Mouse (Mus musculus): Measurements from ENCODE around the gene Foxp1.

Gene Foxp1

DNA sequence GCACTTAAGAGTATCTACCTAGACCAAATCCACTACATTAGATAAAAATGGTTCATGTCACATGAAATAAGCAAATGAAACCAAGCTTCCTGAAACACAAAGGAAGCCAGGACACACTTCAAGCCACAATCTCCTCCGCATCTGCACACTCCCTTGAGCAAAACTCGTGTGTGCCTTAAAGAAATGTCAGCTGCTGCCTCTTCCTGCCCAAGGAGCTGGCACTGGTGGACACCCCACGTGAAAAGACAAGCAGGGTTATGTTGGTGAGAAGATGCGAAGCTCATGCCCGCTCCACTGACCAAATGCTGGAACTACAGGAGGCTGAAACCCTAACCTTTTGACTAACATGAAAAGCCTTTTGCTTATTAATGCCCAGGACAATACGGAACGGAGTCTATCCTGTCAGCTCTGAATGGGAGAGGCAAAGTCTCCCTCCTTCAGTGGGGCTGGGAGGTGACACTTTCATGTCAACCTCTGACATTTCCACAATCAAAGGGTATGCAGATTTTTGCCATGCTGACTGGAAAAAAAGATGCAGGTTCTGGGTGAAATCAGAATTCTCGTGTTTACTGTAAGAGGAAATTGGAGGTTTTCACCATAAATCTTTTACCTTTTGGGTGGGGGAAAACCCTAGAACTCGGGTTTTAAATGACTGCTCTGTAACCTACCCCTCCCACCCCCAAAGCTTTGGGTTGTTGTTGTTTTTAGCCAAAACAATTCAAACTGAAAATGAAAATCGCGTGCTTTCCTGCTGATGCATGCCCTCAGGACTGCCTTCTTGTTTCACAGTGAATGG, 261.4 kb downstream of the Foxp1 start:
- in situ Hi-C loops (cut with MboI): no loop called here

DNA sequence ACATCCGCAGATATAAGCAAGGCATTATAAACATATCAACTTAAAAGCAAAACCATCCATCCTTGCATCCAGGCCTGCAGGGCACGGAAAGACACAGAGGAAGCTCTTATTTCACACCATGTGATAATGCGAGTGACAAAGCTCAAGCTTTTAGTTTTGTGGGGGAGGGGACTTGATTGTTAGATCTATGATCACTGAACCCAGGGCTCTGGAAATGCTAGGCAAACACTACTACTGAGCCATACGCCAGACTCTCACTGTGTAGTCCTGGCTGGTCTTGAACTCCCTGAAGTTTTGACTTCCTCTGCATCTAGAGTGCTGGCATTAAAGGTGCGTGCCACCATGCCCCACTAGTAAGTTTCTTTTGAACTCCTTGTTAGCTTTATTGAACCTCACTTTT, 264.2 kb downstream of the Foxp1 start:
- in situ Hi-C loops (cut with MboI): no loop called here

DNA sequence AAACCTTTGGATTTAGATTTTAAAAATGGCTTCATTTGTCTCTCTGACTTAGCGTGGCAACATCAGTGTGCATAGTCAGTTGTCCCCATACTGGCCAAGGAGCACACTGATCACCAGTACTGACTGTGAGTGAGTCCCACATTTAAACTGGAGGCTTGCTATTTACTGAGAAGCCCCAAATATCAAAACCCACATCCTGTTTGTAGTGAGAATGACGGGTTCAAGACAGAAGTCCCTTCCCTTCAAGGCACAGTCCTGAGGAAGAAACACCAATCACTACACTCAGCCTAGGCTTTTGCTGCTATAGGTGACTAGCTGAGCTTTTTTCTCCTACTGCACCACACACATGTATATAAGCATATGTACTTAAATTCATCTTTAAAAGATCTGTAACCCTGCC, 264.8 kb downstream of the Foxp1 start:
- in situ Hi-C loops (cut with MboI): no loop called here

DNA sequence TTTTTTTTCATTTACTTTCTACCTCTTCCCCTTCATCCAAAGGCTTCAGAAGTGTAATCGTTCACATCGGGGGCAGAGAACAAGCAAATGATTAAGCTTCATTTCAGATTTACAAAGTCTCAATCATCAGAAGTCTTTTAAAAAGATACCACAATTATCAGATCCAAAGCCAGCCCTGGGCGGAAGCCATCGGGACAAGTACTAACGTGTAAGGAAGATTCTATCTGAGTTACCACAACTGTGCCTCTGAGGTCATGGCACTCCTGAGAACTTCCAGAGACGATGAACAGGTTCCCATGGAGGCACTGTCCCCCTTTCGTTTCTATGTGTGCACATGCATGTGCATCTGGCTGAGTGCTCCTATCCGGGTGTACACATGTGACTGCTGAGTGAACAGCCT, 269.2 kb downstream of the Foxp1 start:
- in situ Hi-C loops (cut with MboI): loop anchor here (5.0 kb wide), 1 partner anchor 84 kb away; no protein-coding TSS in a partner anchor

DNA sequence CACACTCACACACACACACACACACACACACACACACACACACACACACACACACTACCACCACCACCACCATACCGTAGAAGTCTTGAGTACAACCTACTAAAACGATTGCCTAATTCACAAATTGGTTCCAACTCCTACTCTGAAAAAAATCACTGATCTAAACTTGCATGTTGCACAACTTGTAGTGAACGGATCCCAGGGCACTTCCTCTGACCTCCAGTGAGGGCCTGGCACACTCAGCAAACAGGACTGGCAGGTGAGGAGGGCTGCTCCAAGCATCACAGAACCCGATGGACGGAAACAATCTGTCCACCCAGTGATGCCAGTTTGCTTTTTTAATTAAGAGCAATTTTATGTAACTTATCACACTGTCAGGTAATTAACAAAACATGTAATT, 269.7 kb downstream of the Foxp1 start:
- in situ Hi-C loops (cut with MboI): loop anchor here (5.0 kb wide), 1 partner anchor 84 kb away; no protein-coding TSS in a partner anchor

DNA sequence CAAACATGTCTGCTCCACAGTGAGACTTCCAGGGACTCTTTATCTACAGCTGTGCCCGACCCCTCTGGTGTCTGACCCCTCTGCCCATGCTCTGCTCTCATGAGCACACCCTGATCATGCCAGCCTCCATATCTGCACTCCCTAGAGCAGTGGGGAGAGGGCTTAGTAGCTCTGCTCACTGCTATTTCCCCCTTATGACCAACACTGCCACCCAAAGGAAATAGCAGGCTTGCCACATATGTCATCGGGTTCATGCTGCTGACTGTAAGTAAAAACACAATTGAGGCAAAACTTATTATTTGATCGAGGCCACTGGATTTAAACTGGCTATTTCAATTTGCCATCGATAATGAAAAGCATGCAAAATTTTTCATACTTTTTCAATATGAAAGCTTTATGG, 270.6 kb downstream of the Foxp1 start:
- in situ Hi-C loops (cut with MboI): loop anchor here (5.0 kb wide), 1 partner anchor 85 kb away; no protein-coding TSS in a partner anchor

DNA sequence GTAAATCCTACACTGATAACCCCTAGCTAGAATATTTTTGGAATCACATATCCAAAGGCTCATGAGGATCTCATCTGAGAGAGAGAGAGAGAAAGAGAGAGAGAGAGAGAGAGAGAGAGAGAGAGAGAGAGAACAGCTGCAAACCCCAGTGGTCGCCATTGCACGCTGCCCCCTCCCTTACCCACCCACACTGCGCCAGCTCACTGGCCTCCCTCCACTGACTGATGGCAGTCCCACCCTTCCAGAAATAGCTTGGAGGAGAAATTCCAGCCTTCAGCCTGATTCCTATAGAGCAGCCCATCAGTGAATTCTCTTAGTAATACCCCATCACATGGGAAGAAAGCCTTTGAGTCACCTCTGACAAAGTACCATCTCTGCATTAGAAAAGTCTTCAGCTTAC, 271.3 kb downstream of the Foxp1 start:
- in situ Hi-C loops (cut with MboI): loop anchor here (5.0 kb wide), 1 partner anchor 86 kb away; no protein-coding TSS in a partner anchor

DNA sequence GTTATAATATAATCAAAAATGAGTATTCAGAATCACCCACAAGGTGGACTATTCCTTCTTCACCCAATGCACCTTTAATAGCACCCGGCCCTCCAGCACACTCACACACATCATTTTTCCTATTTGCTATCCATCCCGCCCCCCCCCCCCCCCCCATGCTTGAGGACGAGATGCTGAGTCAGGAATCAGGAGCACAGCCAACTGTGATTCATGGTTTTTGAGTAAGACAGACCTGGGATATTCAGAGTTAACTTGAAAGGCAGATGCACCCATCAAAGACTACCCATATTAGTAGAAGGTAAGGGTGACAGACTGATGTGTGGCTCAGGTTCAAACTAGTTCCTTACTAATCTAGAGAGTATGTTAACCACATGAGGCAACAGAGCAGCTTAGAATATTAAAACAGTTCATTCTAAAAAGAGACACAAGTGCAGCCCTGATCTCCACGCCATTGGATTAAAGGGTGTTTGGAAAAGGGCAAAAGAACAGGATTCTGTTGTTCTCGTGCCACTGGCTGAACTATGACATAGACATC, 273.0 kb downstream of the Foxp1 start:
- in situ Hi-C loops (cut with MboI): loop anchor here (5.0 kb wide), 1 partner anchor 88 kb away; no protein-coding TSS in a partner anchor

DNA sequence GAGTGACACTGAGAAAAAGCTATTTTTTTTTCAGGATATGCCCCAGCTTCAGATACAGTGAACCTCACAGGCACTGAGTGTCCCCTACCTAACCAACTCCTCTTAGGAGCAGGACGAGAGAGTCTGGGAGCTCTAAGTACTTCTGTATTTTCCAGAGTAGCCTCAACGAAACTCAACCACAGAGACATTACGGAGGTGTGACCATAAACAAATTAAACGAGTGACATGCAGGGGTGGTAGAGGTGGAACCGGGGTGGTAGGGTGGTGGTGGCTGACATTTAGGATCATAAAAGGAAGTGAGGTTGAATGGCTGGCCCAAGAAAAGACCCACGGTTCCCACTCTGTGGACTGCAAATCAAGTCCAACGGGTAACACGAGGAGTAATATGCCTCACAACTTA, 274.1 kb downstream of the Foxp1 start:
- in situ Hi-C loops (cut with MboI): no loop called here

DNA sequence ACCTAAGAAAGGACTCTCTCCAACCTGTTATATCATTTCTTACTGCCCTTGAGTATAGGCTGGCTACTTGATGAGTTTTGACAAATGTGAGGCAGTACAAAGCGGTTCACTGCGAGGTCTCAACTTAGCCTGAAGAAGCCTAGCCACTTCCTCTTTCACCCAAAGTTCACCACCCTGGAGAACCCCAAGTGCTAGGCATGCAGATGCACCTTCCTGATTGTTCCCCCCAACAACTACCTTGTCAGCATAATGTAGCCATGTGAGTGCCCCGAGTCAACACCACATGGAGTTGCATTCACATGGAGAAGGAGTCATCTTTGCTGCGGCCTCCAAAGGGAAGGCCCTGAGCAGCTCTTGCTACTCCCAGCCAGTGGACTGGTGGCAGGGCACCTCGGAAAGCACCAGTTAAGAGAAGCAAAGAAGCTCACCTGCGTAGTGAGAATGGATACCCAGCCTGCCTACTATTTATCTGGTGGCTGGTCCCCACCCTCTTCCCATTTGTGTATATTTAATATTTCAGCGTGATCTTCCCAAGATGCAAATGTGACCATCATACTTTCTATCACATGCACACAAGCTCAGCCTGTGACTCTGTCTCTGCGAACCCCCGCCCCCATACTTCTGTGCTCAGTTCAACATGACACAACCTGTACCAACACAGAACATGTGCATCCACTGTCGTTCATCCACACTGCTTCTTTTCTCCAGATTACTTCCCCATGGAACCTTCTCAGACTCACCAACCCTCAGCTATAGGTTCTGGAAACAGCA, 280.7 kb downstream of the Foxp1 start:
- in situ Hi-C loops (cut with MboI): no loop called here

DNA sequence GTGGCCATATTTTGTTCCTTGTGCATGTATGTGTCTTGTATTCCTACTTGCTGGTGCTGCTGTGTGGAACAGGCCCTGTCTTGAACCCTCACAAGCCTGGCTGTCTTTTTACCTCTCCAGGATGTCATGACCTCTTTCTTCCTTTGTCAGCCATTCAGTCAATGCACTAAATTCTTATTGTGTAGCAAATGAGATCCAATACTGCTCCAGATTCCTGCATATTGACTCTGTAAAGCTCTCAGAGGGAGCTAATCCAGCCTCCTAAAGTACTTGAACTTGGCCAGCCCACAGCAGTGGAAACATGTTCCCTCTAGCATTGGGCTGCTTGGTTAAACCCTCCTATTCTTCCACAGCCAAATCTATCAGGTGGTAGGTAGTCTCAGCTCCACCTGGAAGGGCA, 281.8 kb downstream of the Foxp1 start:
- in situ Hi-C loops (cut with MboI): no loop called here

DNA sequence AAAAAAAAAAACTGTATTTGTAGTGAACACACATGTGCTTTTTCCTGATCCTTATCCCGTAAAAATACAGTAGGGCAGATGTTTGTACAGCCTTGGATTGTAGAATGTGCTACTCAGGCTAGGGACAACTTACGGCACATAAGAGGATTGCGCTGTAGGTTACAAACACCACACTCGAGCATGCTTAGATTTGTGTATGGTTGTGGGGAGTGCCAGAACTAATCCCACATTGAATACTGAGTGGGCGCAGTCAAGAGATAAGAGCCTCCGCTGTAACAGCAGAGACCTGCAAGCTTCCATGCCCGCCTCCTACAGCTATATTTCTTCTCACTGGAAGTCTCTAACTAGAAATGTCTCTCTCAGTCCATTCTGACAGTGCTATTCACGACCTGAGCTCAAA, 286.9 kb downstream of the Foxp1 start:
- in situ Hi-C loops (cut with MboI): no loop called here

DNA sequence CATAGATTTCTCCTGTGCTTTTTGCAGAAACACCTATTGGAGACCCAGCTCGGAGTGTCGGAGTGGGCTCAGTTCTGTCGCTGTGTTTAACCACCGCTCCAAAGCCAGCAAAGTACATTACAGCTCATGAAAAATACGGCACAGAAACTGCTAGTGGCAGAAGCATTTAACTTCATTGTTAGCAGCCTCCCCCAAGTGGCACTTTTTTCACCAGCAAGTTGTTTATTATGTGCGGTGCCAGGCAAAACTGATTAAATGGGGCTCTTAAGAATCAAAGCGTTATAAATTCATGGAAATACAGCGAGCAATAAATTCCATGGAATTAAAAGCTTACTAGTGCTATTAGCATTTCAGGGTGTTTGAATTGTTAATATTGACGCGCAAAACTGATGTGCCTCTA, 289.1 kb downstream of the Foxp1 start:
- in situ Hi-C loops (cut with MboI): no loop called here

DNA sequence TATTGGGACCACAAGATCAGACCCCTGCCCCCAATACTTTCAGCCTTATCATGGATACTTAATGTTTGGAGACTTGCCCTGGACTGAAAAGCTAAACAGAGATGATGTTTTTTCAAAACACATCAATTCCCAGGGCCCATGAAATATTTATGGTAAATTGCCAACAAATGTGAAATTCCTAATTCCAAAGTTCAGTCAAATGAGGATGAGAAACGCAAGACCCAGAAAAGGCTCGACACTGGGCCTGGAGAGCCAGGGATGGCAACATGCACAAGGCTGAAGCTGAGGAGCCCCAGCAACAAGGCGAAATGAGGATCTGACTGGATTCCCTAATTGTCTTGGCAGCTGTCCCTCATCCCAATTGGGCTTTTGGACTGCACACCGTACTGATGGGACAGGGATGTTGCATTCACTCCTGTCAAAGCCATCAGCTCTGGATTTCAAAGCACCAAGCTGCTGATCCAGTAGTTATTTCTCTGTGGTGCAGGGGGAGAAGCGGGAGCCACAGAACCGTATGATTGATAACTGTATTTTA, 294.1 kb downstream of the Foxp1 start:
- in situ Hi-C loops (cut with MboI): no loop called here

DNA sequence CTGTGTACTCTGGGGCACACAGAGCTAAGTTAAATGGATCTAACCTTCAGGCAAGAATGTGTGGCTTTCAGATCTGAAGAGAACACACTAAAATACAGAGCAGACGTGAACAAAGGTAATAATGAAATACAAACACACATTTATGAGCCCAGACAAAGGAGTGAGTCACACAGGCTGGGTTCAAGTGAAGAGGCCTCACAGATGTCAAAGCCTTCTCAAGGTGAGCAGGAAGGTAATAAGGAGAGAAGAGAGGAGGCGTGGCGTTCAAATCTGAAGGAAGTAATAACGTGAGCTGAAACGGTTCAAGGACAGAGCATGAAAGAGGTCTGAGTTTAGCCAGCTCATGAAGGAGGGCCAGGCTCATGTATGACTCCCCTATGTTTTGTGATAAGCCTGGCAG, 301.4 kb downstream of the Foxp1 start:
- in situ Hi-C loops (cut with MboI): no loop called here

DNA sequence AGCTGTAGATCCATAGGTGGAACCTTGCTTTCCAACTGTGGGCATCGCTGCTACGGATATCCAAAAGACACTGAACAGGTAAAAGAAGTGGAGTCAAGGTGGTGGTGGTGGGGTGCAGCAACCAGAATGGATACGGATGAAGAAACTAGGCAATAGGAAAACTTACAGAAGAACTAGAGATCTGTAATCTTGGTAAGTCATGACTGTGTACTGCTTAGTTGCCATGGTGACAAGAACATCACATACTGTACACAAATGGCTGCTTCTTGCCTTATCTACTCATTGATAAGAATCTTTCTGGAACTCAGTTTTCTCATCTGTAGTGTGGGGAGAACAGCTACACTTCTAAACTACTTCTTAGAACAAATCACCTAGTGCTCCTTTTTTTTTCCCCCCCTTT, 302.0 kb downstream of the Foxp1 start:
- in situ Hi-C loops (cut with MboI): no loop called here

DNA sequence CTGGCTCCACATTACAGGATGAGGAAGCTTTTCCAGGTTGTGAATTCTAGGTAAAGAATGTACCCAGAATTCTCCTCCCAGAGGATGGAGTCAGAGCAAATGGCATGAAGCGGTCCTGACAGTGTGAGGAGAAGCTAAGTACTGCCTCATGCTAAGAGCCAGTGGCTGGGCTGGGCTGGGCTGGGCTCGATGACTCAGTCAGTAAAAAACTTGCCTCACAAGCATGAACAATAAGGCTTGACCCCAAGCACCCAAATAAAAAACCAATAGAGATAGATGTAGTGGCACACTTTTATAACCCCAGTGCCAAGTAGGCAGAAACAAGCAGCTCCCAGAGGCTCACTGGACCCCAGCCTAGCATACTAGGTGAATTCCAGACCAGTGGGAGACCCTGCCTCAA, 304.7 kb downstream of the Foxp1 start:
- in situ Hi-C loops (cut with MboI): no loop called here

DNA sequence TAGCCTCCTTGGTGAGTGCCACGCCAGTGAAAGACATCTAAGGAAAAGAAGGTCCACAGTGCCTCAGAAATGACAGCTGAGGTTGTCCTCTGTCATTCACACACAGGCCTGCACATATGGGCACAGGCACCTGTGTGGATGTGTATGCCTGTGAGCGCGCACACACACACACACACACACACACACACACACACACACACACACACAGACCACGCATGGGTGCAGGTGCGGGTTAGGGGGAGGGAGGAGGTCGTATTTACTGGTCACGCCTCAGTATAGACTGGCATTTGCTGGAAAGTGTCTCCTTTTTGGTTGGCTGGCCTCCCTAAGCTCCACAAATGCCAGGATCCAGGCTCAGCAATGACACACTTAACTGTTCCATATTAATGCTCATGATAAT, 305.4 kb downstream of the Foxp1 start:
- in situ Hi-C loops (cut with MboI): no loop called here

DNA sequence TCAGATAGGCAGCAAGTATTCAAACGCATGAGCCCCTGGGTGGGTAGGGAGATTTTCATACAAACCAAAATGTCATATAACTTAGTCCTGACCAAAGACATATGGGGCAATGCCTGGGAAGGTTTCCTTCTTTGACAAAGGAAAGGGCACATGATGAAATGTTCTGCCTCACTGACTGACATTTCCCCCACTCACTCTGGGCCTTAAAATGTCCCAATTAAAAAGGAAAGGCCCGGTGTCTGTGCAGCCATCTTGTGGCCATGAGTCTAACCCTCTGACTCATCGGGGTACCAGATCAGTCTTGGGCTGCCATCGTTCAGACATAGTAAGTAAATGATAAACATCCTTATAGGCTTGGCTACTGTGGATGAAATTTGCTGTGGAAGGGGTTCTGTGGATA, 310.1 kb downstream of the Foxp1 start:
- in situ Hi-C loops (cut with MboI): no loop called here

DNA sequence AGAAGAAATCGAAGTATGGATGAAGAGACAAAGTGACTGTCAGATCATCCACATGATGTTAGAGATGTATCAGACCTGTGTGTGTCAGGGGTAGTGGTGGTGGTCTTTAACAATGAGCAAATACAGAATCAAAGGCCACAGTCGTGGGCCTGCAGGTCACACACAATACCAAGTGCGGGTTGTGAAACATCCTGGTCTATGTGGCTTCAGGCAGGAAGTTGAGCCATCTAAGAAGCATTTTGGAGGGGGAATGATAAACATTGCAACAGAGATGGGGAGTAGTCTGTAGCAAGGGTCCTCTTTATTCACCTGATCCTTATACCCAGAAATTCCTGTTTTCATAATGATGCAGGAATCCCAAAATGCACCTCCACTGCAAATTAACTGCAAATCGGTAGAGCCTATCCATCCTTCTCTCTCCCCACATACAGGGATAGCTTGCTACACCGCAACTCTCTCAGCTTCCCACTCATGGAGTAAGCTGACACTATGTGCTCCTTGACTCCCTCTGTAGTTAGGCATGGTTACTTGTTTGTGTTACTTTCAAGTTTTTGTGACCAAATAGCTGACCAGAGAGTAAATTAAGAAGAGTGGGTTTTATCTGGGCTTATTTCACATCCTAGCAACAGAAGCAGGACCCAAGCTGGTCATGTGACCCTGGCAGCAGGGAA, 310.7 kb downstream of the Foxp1 start:
- in situ Hi-C loops (cut with MboI): no loop called here

DNA sequence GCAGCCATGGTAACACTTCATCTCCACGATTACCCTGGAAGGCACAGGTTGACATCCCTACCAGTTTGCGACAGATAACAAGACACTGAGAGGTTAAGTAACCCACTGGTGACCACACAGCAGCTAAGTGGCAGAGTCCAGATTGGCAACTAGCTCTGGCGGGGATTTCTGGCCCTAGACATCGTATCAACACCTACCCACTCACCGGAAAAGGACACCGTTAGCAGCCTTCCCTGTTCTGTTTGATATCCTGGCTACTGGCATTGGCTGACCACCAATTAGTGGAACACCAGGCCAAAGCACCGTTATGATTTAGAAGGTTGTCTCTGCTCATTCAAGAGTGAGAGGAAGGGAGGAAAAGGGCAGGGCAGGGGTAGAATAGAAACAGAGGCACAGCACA, 312.4 kb downstream of the Foxp1 start:
- in situ Hi-C loops (cut with MboI): no loop called here

Measured in mature B cell (primary cell).